Mouse (Mus musculus) left cerebral cortex, postnatal 14 days (tissue): Measurements from ENCODE around the gene Trim14. TPM values are rescaled to one million over a fixed set of nuclear protein-coding genes. Genes with fewer than 3 reads are reported as not detected.
"Not testable (repeated sequence)": the region's sequence is repeated elsewhere in the genome, so short reads cannot be mapped to it uniquely, and the experiment has no call there.

Experiments used
- DNase-seq, 2 experiments: peaks; one replicate each; pipeline ENCODE4 v3.0.0; 2021 to 2022; ENCODE audit warnings: low spot score in 2 of 2, mixed read lengths in 1 of 2
- intact Hi-C: fragments of 180-260 bp; cut with DNase I; formaldehyde crosslinking; loops from one replicate; pipeline ENCODE4 v1.15.1; 2025
- long read RNA-seq, 2 experiments: library from polyadenylated mRNA; stranded (forward); transcript quantifications; one replicate each; pipeline ENCODE4 v2.0.0; 2021
- total RNA-seq, 2 experiments: library from RNA; stranded (reverse); gene quantifications; 2 replicates each; pipeline ENCODE4 v1.2.3; 2021

Gene Trim14
- total RNA-seq, result 1 to 10 TPM in 1 of 2 experiments, under 1 TPM in 1; 0.47 to 1.5 TPM
- long read RNA-seq, experiment 1, result 0 reads
- long read RNA-seq, experiment 2, partial matches to known transcripts, result 0 of 1 reads
- long read RNA-seq, experiment 2, other reads (novel, unspliced or antisense), result 1 of 1 reads

DNA sequence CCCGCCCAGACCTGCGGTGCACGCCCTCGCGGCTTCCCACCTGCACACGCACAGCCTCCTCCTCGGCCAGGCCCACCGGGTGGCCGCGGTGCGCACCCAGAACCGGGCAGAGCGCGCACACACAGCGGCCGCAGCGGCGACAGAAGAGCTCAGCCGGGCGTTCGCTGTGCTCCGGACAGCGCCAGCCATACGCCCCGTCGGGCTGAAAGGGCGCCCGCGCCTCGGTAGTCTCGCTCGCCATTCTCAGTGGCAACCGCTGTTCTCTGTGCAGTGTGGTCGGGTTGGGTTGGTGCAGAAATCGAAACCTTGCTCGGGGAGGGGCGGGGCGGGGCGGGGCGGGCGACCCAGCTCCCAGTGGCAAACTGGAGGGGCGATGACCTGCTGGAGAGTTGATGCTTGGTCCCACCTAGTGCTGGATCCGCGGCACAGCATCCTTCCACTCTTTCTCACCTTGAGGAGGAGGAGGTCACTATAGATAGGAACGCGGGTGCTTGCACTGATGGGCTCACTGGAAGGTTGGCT is at the start of gene Trim14:
Gene Trim14, minus strand, starts transcription at position 302 of the 522 bp plus-strand sequence.
- no peak for DNase-seq
- intact Hi-C loops, result no loop called here

DNA sequence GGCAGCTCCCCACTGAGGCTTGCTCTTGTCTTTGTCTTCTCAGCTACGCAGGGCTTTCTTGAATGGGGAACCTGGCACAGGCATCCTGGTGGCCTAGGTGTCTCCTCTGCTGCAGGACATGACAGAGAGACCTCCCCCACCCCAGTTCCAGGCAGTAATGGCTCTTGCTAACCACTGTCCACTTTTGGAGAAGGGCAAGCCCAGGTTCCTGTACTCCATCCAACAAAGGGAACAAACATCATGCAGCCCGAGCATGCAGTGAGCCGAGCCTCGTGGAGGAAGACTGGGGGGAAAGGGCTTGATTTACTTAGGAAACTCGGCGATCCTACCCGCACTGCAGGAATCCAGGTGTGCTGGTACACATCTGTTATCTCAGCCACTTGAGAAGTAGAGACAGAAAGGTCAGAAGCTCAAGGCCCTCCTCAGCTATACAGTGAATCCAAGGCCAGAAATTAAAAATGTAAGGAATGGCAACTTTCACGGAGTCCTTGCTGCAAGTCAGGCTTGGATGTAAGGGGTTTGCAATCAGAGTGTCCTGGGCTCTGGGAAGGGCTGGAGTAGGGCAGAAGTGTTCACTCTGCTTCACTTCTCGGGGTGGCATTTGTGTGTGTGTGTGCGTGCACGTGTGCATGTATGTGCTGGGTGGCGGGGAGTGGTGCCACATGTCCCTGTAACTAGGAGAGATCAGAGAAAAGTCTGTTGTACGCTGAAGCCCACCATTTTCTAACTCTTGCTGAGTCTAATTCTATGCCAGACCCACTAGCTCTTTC is 49.3 kb upstream of the Trim14 start:
- intact Hi-C loops, result no loop called here
- no peak for DNase-seq

DNA sequence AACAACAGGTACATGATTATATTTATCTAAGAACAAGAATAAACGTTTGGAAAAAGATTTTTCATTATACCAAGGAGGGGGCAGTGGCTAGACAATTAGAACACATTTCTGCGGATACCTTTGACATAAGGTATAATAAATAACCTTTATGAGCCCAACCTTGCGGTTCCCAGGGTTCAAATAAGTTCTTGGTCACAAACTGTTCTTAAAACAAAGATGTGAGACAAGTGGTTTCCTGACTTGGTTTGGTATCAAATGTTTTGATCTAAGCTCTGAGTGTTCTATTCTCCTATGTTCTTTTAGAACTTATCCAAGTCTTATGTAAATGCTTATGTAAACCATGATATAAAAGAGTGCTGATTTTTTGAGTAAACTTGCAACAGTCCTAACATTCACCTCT is 48.6 kb upstream of the Trim14 start:
- intact Hi-C loops, DNase-seq: not testable (repeated sequence)

DNA sequence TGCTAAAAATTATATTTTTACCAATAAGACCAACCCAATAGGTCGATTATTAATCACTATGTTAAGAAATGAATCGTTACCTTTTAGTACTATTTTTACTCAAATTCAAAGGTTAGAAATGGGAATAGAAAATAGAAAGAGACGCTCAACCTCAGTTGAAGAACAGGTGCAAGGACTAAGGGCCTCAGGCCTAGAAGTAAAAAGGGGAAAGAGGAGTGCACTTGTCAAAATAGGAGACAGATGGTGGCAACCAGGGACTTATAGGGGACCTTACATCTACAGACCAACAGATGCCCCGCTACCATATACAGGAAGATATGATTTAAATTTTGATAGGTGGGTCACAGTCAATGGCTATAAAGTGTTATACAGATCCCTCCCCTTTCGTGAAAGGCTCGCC is 48.1 kb upstream of the Trim14 start:
- intact Hi-C loops, DNase-seq: not testable (repeated sequence)

DNA sequence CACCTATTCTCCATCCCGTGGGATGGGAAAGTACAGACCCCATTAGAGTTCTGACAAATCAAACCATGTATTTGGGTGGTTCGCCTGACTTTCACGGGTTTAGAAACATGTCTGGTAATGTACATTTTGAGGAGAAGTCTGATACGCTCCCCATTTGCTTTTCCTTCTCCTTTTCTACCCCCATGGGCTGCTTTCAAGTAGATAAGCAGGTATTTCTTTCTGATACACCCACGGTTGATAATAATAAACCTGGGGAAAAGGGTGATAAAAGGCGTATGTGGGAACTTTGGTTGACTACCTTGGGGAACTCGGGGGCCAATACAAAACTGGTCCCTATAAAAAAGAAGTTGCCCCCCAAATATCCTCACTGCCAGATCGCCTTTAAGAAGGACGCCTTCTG is 46.1 kb upstream of the Trim14 start:
- intact Hi-C loops, DNase-seq: not testable (repeated sequence)

DNA sequence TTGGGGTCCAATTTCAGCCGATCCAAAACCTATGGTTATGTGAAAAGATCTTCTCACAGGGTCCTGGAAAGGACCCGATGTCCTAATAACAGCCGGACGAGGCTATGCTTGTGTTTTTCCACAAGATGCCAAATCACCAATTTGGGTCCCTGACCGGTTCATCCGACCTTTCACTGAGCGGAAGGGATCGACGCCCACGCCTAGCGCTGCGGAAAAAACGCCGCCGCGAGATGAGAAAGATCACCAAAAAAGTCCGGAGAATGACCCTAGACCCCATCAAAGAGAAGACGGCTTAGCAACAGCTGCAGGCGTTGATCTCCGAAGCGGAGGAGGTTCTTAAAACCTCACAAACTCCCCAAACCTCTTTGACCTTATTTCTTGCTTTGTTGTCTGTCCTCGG is 45.6 kb upstream of the Trim14 start:
- DNase-seq, intact Hi-C loops: not testable (repeated sequence)

DNA sequence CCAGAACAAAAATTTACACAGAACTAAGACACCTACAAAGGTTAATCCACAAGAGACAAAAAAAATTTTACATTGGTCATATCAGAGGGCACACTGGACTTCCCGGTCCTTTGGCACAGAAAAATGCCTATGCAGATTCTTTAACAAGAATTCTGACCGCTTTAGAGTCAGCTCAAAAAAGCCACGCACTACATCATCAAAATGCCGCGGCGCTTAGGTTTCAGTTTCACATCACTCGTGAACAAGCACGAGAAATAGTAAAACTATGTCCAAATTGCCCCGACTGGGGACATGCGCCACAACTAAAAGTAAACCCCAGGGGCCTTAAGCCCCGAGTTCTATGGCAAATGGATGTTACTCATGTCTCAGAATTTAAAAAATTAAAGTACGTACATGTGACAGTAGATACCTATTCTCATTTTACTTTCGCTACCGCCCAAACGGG is 44.9 kb upstream of the Trim14 start:
- intact Hi-C loops, DNase-seq: not testable (repeated sequence)

DNA sequence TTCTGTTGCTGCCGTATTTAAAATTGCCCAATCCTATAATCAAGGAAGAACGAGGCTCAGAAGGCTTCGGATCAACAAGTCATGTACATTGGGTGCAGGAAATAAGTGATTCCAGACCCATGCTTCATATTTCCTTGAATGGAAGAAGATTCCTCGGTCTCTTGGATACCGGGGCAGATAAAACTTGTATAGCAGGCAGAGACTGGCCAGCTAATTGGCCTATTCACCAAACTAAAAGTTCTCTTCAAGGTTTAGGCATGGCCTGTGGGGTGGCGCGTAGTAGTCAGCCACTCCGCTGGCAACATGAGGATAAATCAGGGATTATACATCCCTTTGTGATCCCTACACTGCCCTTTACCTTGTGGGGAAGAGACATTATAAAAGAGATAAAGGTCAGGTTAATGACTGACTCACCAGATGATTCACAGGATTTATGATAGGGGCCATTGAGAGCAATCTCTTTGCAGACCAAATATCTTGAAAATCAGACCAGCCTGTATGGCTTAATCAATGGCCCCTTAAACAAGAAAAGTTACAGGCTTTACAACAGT is 42.9 kb upstream of the Trim14 start:
- intact Hi-C loops, DNase-seq: not testable (repeated sequence)

DNA sequence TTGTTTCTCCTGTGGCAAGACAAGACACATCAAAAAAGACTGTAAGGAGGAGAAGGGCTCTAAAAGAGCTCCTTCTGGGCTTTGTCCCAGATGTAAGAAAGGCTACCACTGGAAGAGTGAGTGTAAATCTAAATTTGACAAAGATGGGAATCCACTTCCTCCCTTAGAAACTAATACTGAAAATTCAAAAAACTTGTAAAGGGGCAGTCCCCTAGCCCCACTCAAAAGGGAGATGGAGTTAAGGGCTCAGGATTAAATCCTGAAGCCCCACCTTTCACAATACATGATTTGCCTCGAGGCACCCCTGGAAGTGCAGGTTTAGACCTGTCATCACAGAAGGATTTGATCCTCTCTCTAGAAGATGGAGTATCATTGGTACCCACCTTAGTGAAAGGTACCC is 42.3 kb upstream of the Trim14 start:
- no peak for DNase-seq
- intact Hi-C loops, result no loop called here

DNA sequence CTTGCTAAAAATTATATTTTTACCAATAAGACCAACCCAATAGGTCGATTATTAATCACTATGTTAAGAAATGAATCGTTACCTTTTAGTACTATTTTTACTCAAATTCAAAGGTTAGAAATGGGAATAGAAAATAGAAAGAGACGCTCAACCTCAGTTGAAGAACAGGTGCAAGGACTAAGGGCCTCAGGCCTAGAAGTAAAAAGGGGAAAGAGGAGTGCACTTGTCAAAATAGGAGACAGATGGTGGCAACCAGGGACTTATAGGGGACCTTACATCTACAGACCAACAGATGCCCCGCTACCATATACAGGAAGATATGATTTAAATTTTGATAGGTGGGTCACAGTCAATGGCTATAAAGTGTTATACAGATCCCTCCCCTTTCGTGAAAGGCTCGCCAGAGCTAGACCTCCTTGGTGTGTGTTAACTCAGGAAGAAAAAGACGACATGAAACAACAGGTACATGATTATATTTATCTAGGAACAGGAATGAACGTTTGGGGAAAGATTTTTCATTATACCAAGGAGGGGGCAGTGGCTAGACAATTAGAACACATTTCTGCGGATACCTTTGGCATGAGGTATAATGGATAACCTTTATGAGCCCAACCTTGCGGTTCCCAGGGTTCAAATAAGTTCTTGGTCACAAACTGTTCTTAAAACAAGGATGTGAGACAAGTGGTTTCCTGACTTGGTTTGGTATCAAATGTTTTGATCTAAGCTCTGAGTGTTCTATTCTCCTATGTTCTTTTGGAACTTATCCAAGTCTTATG is 39.8 kb upstream of the Trim14 start:
- intact Hi-C loops, DNase-seq: not testable (repeated sequence)

DNA sequence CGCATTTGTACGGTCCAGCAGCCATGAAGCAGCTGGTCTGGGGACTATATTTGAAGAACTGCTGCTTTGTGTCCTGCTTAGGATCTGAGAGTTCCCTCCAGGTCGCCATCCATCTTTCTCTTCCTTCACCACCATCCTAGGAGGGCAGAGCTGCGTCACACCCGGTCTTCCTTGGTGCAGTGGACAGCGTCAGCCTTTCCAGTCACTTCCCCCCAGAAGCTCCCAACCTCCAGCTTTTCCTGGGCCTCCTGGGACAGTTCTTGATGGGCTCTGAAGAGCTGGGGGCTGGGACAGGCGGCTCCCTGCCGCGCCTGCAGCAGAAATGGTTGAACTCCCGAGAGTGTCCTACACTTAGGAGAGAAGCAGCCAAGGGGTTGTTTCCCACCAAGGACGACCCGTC is 38.9 kb upstream of the Trim14 start:
- DNase-seq, result no peak
- intact Hi-C loops, result no loop called here

DNA sequence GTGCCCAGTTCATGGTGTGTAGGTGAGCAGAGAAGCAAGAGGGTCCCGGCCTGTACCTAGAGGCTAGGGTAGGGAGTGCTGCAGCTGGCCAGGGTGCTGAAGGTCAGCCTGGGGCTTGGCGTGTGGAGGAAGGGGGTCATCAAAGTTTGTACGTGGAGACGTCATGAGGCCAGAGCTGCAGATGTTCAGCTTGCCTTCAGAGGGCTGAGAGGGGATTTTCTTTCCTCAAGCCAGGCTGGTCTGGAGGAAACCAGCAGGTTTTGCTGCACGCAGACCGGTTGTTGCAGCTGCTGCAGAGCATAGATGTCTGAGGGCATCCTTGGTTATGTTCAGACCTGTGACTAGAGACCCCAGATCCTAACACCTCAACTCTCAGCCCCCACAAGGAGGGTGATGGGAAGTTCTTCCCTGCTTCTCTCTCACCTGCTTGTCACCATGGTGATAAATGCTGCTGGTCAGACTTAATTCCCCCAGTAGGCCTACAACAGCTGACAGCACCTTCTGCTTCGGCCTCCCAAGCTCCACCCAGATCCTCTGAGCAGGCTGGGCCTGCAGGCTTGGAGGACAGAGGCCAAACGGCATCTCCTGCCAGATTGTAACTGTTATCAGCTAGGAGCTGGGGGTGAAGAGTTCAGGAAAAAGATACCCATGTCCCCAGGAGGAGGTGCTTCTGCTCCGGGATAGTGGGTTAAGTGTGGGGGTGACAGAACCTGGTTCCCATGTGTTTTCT is 38.2 kb upstream of the Trim14 start:
- intact Hi-C loops, result no loop called here
- DNase-seq, result no peak

DNA sequence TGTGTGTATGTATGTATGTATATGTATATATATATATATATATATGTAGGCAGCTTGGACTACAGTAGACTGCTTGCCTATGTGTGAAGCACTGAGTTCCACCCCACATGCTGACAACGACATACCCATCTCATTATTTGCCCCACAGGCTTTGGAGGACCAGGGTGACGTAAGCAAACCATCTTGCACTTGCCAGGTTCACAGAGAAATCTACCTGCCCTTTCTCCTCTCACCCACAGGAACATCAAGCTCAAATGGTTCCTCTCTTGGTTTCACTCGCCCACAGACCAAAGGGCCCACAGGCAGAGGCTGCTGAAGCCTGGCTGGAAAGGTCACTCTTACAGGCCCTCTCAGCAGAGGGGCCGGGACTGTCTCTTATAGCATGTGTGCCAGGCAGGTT is 36.7 kb upstream of the Trim14 start:
- DNase-seq, result no peak

DNA sequence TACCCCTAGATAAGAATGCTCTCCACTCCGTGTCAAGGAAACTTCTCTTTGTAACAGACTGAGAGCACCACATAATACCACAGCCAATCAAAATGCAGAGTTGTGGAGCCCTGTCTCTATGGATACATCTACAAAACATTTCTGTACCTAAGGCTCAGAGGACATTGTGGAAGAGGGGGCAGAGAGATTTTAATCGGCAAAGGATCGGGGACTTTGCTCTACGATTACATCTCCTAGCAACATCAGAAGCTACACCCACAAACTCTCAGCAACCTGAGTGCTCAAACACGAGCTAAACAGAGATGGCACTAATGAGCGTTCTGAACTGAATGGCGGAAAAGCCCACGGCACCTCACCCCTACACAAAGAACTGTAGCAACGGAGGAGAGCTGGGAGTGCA is 35.8 kb upstream of the Trim14 start:
- intact Hi-C loops, result no loop called here
- DNase-seq, result no peak

More for the DNA sequence above, 36.7 kb upstream of the Trim14 start:
- intact Hi-C loops, result no loop called here

DNA sequence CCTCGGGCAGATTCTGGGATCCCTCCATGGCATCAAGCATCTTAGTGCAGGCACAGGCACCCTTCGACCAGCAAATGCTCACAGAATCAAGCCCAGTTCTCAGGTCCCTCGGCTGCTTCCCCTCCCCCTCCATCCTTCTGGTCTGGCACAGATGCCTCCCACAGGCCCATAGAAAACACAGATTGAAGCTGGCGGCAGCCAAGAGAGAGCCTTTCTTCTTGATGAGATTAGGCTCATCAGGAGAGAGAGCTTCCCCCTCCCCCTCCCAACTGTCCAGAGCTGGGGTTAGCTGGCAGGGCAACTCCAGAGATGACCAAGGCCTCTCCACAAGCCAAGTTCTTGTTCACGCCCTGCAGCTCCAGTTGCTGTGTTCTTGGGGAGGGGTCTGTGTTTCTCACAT is 33.7 kb upstream of the Trim14 start:
- intact Hi-C loops, result no loop called here
- DNase-seq, result peak; percentile 53 to 66

DNA sequence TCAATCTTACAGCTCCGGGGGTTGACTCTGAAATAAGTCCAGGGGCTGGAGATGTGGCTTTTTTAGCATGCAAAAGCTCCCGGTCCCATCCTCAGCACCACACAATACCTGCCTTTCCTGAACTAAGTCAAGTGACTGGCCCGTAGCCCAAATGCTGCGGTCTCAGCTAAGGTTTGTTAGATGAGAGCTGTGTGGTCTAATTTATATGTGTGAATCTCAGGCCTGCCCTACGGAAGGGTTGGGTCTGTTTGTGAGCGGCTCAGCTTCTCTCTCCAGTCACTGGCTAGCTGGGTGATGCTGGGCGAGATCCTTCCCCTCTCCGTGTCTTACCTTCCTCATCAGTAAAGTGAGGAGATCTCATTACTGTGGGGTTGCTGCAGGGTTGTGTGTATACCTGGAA is 32.2 kb upstream of the Trim14 start:
- intact Hi-C loops, result no loop called here
- DNase-seq, result no peak

DNA sequence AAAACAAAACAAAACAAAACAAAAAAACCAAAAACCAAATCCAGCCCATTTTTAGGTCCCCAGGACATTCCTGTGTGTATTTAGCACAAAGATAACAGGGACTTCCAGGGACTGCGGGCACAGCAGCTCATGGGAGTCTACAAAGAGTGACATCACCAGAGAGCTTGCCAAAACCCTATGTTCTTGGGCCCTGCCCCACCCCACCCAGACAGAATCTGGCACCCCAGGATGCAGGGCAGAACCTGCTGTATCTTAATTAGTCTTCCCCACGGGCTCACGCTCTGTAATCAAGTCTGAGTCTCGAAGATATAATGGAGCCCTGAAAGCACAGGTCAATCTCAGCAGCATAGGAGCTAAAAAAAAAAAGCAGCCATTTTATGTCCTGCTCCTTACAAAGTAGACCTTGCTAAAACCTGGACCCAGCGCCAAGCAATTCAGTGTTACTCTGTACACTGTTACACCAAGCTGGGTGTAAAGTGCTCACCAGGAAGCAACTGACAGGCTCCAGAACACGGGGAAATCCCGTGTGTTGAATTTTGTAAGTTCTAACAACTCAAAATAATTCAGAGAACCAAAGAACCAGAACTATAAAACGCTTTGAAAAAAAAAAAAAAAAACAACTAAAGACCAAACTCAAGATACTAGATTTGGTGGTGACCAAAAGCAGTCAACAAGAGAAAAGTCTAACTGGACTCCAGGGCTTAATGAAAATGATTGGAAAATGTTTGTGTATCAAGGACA is 31.2 kb upstream of the Trim14 start:
- no peak for DNase-seq
- intact Hi-C loops, result no loop called here

DNA sequence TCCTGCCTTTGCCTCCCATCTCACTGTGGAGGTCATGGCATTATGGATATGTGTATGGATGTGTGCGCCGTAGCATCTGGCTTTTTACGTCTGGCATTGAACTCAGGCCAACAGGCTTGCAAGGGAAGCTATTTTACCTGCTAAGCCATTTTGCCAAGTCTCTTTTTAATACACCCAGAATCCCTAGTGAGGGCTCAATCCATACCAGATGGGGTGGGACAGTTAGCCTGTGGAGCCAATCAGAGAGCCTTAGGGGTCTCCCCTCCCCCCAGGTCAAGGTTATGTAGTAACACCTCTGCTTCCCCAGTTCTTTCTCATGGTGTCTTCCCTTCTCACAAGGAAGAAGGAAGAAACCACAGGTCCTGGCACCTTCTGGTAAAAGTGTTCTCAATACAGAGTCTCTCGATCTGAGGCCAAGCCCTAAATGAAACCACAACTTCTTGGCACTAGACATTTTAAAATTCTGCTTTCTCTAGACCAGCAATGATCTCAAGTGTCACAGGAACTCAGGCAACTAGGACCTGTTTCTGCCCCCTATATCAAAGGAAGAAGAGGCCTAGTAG is 29.5 kb upstream of the Trim14 start:
- intact Hi-C loops, result no loop called here

More for the DNA sequence above, 29.5 kb upstream of the Trim14 start:
- no peak for DNase-seq
